Mouse (Mus musculus) liver (tissue): ENCODE measurements around the gene Spns2.

ENCODE experiments used
- DNase-seq: peaks from one replicate; pipeline ENCODE4 v3.0.0-alpha.2; 2020; ENCODE audit warnings: mixed read lengths

Gene Spns2

GRCm38 (mm10) chr11:72407574-72407973 is 82.1 kb downstream of the Spns2 start:
- no peak for DNase-seq

GRCm38 (mm10) chr11:72407081-72407480 is 82.6 kb downstream of the Spns2 start:
- no peak for DNase-seq

GRCm38 (mm10) chr11:72406079-72406675 is 83.5 kb downstream of the Spns2 start:
- DNase-seq, result no peak

- DNase-seq, result no peak
These were observed 84.2 kb downstream of the Spns2 start for GRCm38 (mm10) chr11:72405532-72405931.

GRCm38 (mm10) chr11:72402969-72403368 is 86.7 kb downstream of the Spns2 start:
- no peak for DNase-seq

GRCm38 (mm10) chr11:72402017-72402416 is 87.7 kb downstream of the Spns2 start:
- DNase-seq, result no peak
